Mouse (Mus musculus): ENCODE measurements around the gene Gm12248. TPM values are rescaled to one million over a fixed set of nuclear protein-coding genes. Genes with fewer than 3 reads are reported as not detected.

The Gm12248 gene
- polyA plus RNA-seq, 1 experiment from 2014 or later, result not detected

DNA sequence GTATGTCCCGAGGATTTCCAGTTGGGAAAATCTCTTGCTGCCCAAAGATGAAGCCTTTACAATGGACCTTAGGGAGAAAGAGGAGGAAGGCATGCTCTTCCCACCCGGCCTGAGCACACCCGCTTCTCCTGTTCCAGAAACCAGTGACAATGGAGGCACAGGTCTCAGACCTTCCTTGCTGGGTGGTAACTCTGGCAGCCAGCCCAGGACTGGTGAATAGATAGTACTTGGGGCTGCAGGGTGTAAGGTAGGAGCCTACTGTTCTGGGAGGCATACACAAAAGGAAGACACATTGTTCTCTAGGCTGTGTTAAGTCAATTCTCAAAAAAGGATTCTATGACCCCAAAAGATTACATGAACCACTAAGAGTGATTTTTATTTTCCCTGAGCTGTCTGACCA, 27.7 kb upstream of the Gm12248 start:
- Histone ChIP-seq H3K27ac (replicated peaks) (no peak overlapping the region), H3K27me3 (ENCODE audit: low read depth, poor library complexity, severe bottlenecking) (no peaks in the 10 kb centered on the region), H3K36me3 (peaks cover 100% of the 10 kb centered on the region), H3K4me3 (no peak overlapping the region), H3K9me3 (replicated peaks) (no peaks in the 10 kb centered on the region), H3K4me1 (no peaks in the 10 kb centered on the region)
- WGBS, result 85% methylated on average over 3 of the region's 3 CpGs
- DNase-seq (ENCODE audit: low spot score), result no peak

DNA sequence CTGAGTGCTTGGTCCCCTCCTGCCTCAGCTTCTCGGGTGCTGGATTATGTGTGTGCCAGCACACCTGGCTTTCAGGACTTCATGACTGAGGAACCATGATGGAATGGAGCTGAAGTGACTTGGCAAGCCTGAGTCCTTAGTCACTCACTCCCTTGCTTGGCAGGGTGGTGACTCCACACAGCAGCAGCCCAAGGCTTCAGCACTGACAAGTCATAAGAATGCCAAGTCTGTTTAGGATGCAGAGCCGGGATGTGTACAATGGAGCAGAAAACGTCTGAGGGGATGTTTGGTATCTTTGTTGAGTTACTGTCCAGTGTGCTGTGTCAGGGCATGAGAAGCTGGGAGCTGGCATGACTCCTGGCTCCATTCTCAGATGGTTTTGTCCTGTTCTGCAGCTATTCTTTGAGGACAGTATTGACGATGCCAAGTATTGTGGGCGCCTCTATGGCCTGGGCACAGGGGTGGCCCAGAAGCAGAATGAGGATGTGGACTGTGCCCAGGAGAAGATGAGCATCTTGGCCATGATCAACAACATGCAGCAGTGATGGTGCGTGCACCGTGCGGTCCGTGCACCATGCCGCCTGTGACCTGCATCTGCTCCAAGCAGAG, 24.2 kb upstream of the Gm12248 start:
- Histone ChIP-seq H3K36me3 (peaks cover 100% of the 10 kb centered on the region), H3K27ac (replicated peaks) (no peak overlapping the region), H3K4me3 (no peak overlapping the region), H3K9me3 (replicated peaks) (no peaks in the 10 kb centered on the region), H3K4me1 (no peaks in the 10 kb centered on the region), H3K27me3 (ENCODE audit: low read depth, poor library complexity, severe bottlenecking) (no peaks in the 10 kb centered on the region)
- no peak for DNase-seq (ENCODE audit: low spot score)
- 93% methylated on average over 10 of the region's 10 CpGs for WGBS

DNA sequence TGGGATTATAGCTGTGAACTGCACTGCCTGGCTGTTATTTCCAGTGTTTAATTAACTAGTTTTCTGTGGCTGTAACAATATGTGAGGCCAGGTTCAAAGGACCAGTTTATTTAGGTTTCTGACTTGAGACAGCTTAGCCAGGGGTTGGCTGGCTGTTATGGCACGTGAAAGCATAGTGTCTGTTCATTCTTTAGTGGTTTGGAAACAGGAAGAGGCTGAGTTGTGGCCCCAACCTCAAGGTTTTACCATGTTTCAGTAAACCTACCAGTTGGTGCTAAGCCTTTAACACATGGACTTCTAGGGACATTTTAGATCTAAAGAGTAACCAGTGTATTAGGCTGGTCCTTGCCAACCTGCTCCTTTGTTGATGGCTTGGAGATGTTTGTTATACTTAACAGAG, 23.6 kb upstream of the Gm12248 start:
- WGBS, result 91% methylated on average over 1 of the region's 1 CpGs
- H3K27ac ChIP-seq (replicated peaks), result no peak overlapping the region
- no peaks in the 10 kb centered on the region for H3K27me3 ChIP-seq (ENCODE audit: low read depth, poor library complexity, severe bottlenecking)
- H3K4me1 ChIP-seq, result no peaks in the 10 kb centered on the region
- peaks cover 100% of the 10 kb centered on the region for H3K36me3 ChIP-seq
- H3K4me3 ChIP-seq, result no peak overlapping the region
- no peak for DNase-seq (ENCODE audit: low spot score)
- H3K9me3 ChIP-seq (replicated peaks), result no peaks in the 10 kb centered on the region

- H3K9me3 ChIP-seq (replicated peaks), result no peaks in the 10 kb centered on the region
- no peak overlapping the region for H3K27ac ChIP-seq (replicated peaks)
- H3K27me3 ChIP-seq (ENCODE audit: low read depth, poor library complexity, severe bottlenecking), result no peaks in the 10 kb centered on the region
- peaks cover 26% of the 10 kb centered on the region for H3K4me1 ChIP-seq
- no peak overlapping the region for H3K4me3 ChIP-seq
- H3K36me3 ChIP-seq, result peaks cover 43% of the 10 kb centered on the region
- DNase-seq (ENCODE audit: low spot score), result no peak
- 89% methylated on average over 4 of the region's 4 CpGs for WGBS
Measured at GRCm38 (mm10) chr11:58107664-58108337, 14.9 kb upstream of the Gm12248 start.

DNA sequence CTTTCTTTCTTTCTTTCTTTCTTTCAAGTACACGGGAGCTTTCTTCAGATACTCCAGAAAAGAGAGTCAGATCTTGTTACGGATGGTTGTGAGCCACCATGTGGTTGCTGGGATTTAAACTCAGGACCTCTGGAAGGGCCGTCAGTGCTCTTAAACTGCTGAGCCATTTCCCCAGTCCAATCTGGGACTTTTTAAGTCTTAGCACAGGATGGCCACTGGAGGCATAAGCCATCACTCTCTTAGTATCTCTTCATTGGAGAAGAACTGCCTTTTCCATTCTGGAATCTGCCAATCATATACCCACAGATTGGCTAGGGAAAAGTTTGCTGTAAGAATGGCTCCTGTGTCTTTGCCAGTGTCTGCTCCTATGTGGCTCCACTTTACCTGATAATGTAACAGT, 14.1 kb upstream of the Gm12248 start:
- Histone ChIP-seq H3K36me3 (peaks cover 35% of the 10 kb centered on the region), H3K27me3 (ENCODE audit: low read depth, poor library complexity, severe bottlenecking) (no peaks in the 10 kb centered on the region), H3K27ac (replicated peaks) (no peak overlapping the region), H3K4me1 (peaks cover 29% of the 10 kb centered on the region), H3K9me3 (replicated peaks) (no peaks in the 10 kb centered on the region), H3K4me3 (no peak overlapping the region)
- no peak for DNase-seq (ENCODE audit: low spot score)
- 65% methylated on average over 3 of the region's 3 CpGs for WGBS

- peaks cover 9% of the 10 kb centered on the region for H3K36me3 ChIP-seq
- H3K27ac ChIP-seq (replicated peaks), result peak overlapping the region; percentile 95
- no peaks in the 10 kb centered on the region for H3K27me3 ChIP-seq (ENCODE audit: low read depth, poor library complexity, severe bottlenecking)
- no peaks in the 10 kb centered on the region for H3K9me3 ChIP-seq (replicated peaks)
- WGBS, result under 1% methylated on average over 24 of the region's 24 CpGs
- H3K4me3 ChIP-seq, result peak overlapping the region; percentile 88
- peak; percentile 67 for DNase-seq (ENCODE audit: low spot score)
- peaks cover 29% of the 10 kb centered on the region for H3K4me1 ChIP-seq
Measured at GRCm38 (mm10) chr11:58104351-58104791, 11.4 kb upstream of the Gm12248 start.

- DNase-seq (ENCODE audit: low spot score), result peak; percentile 99
- Histone ChIP-seq H3K9me3 (replicated peaks) (no peaks in the 10 kb centered on the region), H3K36me3 (peaks cover 9% of the 10 kb centered on the region), H3K27ac (replicated peaks) (peak within 1 kb of the TSS; percentile 95), H3K4me1 (peaks cover 29% of the 10 kb centered on the region), H3K4me3 (peak within 1 kb of the TSS; percentile 88), H3K27me3 (ENCODE audit: low read depth, poor library complexity, severe bottlenecking) (peaks cover 5% of the 10 kb centered on the region)
- under 1% methylated on average over 55 of the region's 55 CpGs for WGBS
Measured at GRCm38 (mm10) chr11:58103697-58104306, 10.9 kb upstream of the Gm12248 start, which contains the start of gene Cnot8. Gene Cnot8 (plus strand): TSS chr11:58104153.

- 58% methylated on average over 13 of the region's 13 CpGs for WGBS
- H3K9me3 ChIP-seq (replicated peaks), result no peaks in the 10 kb centered on the region
- no peak for DNase-seq (ENCODE audit: low spot score)
- H3K36me3 ChIP-seq, result peaks cover 6% of the 10 kb centered on the region
- peak overlapping the region; percentile 88 for H3K4me3 ChIP-seq
- peaks cover 10% of the 10 kb centered on the region for H3K27me3 ChIP-seq (ENCODE audit: low read depth, poor library complexity, severe bottlenecking)
- peak overlapping the region; percentile 95 for H3K27ac ChIP-seq (replicated peaks)
- peaks cover 29% of the 10 kb centered on the region for H3K4me1 ChIP-seq
Measured at GRCm38 (mm10) chr11:58103344-58103653, 10.4 kb upstream of the Gm12248 start.

- H3K36me3 ChIP-seq, result 0 out of 2 replicates have a peak, but pooled peaks cover under 1% of the 10 kb centered on the region
- H3K9me3 ChIP-seq (replicated peaks), result no peaks in the 10 kb centered on the region
- WGBS, result 85% methylated on average over 9 of the region's 9 CpGs
- peak overlapping the region; percentile 88 for H3K4me3 ChIP-seq
- H3K27me3 ChIP-seq (ENCODE audit: low read depth, poor library complexity, severe bottlenecking), result peaks cover 16% of the 10 kb centered on the region
- H3K27ac ChIP-seq (replicated peaks), result peak overlapping the region; percentile 95
- peaks cover 32% of the 10 kb centered on the region for H3K4me1 ChIP-seq
- DNase-seq (ENCODE audit: low spot score), result no peak
Measured at GRCm38 (mm10) chr11:58102581-58103343, 9.8 kb upstream of the Gm12248 start.

DNA sequence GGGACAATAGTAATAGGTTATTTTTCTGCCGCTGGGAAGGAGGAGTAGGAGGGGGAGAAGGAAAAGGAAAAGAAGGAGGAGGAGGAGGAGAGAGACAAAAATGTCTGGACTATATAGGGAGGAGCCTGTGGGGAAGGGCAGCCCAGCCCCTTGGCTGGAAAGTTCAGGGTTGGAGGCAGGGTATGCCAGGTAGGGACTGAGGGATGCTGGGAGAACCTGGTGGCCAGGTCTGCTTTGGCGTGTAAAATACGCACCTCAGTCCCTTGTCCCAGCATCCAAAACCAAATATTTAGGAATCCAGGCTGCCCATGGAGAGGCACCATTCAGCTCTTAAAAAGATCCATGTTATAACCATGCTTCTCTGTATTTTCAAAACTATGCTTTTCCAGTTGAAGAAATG, 9.2 kb upstream of the Gm12248 start:
- Histone ChIP-seq H3K4me3 (no peak overlapping the region), H3K27me3 (ENCODE audit: low read depth, poor library complexity, severe bottlenecking) (peaks cover 22% of the 10 kb centered on the region), H3K4me1 (peaks cover 35% of the 10 kb centered on the region), H3K27ac (replicated peaks) (no peak overlapping the region), H3K9me3 (replicated peaks) (no peaks in the 10 kb centered on the region), H3K36me3 (no peaks in the 10 kb centered on the region)
- WGBS, result 89% methylated on average over 3 of the region's 3 CpGs
- DNase-seq (ENCODE audit: low spot score), result no peak

DNA sequence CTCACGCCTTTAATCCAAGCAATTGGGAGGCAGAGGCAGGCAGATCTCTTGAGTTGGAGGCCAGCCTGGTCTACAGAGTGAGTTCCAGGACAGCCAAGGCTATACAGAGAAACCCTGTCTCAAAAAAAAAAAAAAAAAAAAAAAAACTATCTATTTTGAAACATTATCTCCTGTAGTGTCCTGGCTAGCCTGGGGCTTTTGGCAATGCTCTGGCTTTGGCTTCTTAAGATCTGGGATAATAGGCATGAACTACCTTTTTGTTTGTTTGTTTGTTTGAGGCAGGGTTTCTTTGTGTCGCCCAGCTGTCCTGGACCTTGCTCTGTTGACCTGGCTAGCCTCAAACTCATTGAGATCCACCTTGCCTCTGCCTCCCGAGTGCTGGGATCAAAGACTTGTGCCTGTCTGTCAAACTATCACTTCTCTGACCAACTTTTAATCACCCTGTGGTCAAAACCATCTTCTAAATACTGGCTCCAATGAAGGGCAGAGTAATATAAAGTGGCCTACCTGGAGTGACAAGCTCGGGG, 8.3 kb upstream of the Gm12248 start:
- no peak overlapping the region for H3K27ac ChIP-seq (replicated peaks)
- no peak for DNase-seq (ENCODE audit: low spot score)
- H3K4me1 ChIP-seq, result peaks cover 34% of the 10 kb centered on the region
- H3K27me3 ChIP-seq (ENCODE audit: low read depth, poor library complexity, severe bottlenecking), result peaks cover 31% of the 10 kb centered on the region
- no peaks in the 10 kb centered on the region for H3K36me3 ChIP-seq
- H3K4me3 ChIP-seq, result no peak overlapping the region
- 81% methylated on average over 4 of the region's 4 CpGs for WGBS
- no peaks in the 10 kb centered on the region for H3K9me3 ChIP-seq (replicated peaks)

- Histone ChIP-seq H3K4me1 (peaks cover 29% of the 10 kb centered on the region), H3K27ac (replicated peaks) (no peak overlapping the region), H3K4me3 (no peak overlapping the region), H3K27me3 (ENCODE audit: low read depth, poor library complexity, severe bottlenecking) (peaks cover 40% of the 10 kb centered on the region), H3K9me3 (replicated peaks) (no peaks in the 10 kb centered on the region), H3K36me3 (no peaks in the 10 kb centered on the region)
- WGBS, result 95% methylated on average over 2 of the region's 2 CpGs
- no peak for DNase-seq (ENCODE audit: low spot score)
Measured at GRCm38 (mm10) chr11:58100006-58100405, 7.1 kb upstream of the Gm12248 start.

Measured in midbrain, embryonic 10.5 days (tissue).